Mouse (Mus musculus): Measurements from ENCODE around the gene Cyp51. TPM values are rescaled to one million over a fixed set of nuclear protein-coding genes. Genes with fewer than 3 reads are reported as not detected.

Cyp51 gene
- total RNA-seq, 1 experiment from 2014 or later, result 23.5 TPM

- ATAC-seq (replicated peaks; ENCODE audit: low read depth, poor library complexity, severe bottlenecking), result no peak
Observed at GRCm38 (mm10) chr5:4036686-4037085, 67.9 kb downstream of the Cyp51 start.

- ATAC-seq (replicated peaks; ENCODE audit: low read depth, poor library complexity, severe bottlenecking), result no peak
Observed at GRCm38 (mm10) chr5:4031846-4032245, 72.7 kb downstream of the Cyp51 start.

Other genes with a start within 250 kb of the Cyp51 start
- gene Mterf1a, start 210.8 kb downstream of the Cyp51 start, total RNA-seq (2017), result 11.2 and 17.0 TPM in 2 replicates
- 75.4 and 103 TPM in 2 replicates for gene Akap9, start 176.7 kb downstream of the Cyp51 start, total RNA-seq (2017)
- 0.34 and 5.2 TPM in 2 replicates for gene Mterf1b, start 87.6 kb upstream of the Cyp51 start, total RNA-seq (2017)

Data from common myeloid progenitor, adult 5-6 weeks (primary cell).